Mouse (Mus musculus): ENCODE results near the gene Gnao1.

GRCm38 (mm10) chr8:93931336-93931735, 121.6 kb downstream of the Gnao1 start:
- TF ChIP-seq CTCF (IDR thresholded peaks at IDR 0.05; ENCODE audit: extremely low read depth, insufficient read depth, low read length), result no peak
- no peak for TF ChIP-seq POLR2A (IDR thresholded peaks at IDR 0.05; ENCODE audit: extremely low read depth, insufficient read depth, low read length)

All from cortical plate, adult 2 months (tissue).